Mouse (Mus musculus): ENCODE measurements around the gene Zfp385a. TPM values are rescaled to one million over a fixed set of nuclear protein-coding genes. Genes with fewer than 3 reads are reported as not detected.

The Zfp385a gene
- total and polyA plus RNA-seq, 2 experiments from 2014 or later, result 13.0 to 21.3 TPM

DNA sequence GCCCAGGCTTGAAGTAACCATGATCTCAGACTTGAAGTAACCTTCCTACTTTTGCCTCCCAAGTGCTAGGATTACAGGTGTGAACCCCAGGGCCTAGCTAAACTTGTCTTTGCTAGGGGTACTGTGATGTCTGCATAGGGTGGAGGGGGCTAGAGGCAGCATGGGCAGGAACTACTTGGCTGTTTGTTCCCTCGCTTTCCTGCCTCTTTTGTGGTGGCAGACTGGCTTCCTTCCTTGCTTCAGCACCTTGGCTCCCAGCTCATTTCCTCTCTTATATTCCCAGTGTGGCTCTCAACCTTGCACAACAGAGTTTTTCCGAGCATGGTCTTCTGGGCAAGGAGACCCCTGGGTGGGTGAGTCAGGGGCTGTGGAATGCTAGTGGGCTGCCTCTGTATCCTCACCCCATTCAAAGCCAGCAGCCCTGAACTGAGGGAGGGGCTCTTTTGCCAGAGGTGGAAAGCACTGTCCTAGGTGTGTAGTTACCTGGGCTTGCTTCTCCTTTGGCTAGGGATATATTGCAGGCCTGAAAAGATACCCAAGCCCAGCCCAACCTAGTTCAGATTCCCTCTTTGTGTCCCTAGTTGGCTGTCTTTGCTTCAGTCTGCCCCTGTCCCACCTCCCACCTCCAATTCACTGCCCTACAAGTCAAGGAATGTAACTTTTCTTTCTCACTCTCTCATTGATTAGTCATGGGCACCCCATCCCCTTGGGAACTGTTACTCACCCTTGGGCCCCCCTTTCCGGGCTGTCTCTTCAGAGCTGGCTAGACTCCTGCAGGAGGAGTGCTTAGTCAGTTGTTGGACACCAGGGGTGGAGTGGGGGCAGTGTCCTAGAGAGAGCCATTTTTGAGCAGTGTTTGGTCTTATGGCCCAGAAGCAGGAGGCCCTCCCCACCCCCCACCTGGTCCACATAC is 38.1 kb upstream of the Zfp385a start:
- H3K36me3 ChIP-seq (ENCODE audit: insufficient read depth), result no peaks in the 10 kb centered on the region
- H3K9ac ChIP-seq, result no peak overlapping the region
- WGBS, result 78% methylated on average over 3 of the region's 3 CpGs
- ATAC-seq (no peak), DNase-seq (no peak)
- no peak overlapping the region for H3K4me2 ChIP-seq (ENCODE audit: low read depth)
- H3K27me3 ChIP-seq (ENCODE audit: insufficient read depth, low read length), result no peaks in the 10 kb centered on the region
- H3K4me3 ChIP-seq (ENCODE audit: low read depth, low read length), result no peak overlapping the region
- no peaks in the 10 kb centered on the region for H3K9me3 ChIP-seq (ENCODE audit: low read length)
- no peaks in the 10 kb centered on the region for H3K4me1 ChIP-seq (ENCODE audit: insufficient read depth)
- H3K27ac ChIP-seq (ENCODE audit: low read depth, low read length), result no peak overlapping the region
- TF ChIP-seq CTCF (IDR thresholded peaks at IDR 0.05; ENCODE audit: low read depth), result no peak

DNA sequence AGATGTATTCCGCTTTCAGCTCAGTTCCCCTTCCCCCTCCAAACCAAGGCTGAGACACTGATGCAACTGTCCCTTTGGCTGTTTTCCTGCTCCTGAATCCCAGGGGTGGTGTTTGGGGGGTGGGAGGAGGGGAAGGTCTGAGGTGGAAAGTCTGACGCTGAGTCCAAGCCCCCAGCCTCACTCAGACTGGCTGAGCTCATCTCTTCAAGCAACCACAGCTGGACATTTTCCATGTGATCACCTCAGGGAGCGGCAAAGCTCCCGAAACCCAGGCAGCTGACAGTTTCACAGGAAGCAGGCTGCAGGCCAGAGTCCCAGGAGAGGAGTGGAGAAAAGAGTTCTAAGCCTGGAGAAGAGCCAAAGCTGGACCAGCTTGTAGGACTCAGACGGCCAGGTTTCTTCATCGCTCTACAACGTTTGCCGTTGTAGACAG is 37.0 kb upstream of the Zfp385a start:
- no peak overlapping the region for H3K4me2 ChIP-seq (ENCODE audit: low read depth)
- ATAC-seq (no peak), DNase-seq (no peak)
- 71% methylated on average over 8 of the region's 8 CpGs for WGBS
- no peak overlapping the region for H3K27ac ChIP-seq (ENCODE audit: low read depth, low read length)
- H3K4me3 ChIP-seq (ENCODE audit: low read depth, low read length), result no peak overlapping the region
- no peaks in the 10 kb centered on the region for H3K4me1 ChIP-seq (ENCODE audit: insufficient read depth)
- H3K27me3 ChIP-seq (ENCODE audit: insufficient read depth, low read length), result no peaks in the 10 kb centered on the region
- TF ChIP-seq CTCF (IDR thresholded peaks at IDR 0.05; ENCODE audit: low read depth), result no peak
- H3K9me3 ChIP-seq (ENCODE audit: low read length), result no peaks in the 10 kb centered on the region
- H3K9ac ChIP-seq, result no peak overlapping the region
- H3K36me3 ChIP-seq (ENCODE audit: insufficient read depth), result no peaks in the 10 kb centered on the region

DNA sequence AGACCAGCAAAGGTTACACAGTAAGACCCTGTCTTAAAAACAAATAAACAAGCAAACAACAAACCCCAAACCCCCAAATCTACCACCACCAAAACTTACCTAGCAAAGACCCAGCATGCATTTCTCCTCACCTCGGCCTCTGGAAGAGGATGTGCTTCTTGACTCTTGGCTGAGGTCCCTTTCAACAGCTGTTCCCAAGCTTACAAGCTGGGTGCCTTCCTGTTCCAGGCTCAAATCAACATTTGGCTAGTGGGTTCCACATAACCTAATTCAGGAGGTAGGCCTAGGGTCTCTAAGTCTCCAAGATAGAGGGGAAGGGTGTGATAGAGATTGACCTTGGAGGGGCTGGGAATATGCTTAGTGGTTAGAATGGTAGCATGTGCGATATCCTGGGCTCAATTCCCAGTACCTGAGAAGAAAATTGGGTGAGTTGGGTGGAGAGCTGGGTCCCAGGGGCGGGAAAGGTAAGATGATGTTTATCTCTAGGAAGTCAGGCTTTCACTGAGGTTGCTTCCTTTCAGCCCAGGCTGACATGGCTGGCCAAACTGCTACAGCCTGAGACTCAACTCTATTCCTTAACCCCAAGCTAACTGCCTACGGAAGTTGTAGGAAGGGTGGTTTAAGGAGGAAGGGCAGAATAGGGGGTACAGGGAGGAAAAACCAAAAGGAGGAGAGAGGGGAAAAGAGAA is 35.4 kb upstream of the Zfp385a start:
- H3K36me3 ChIP-seq (ENCODE audit: insufficient read depth), result no peaks in the 10 kb centered on the region
- no peak overlapping the region for H3K27ac ChIP-seq (ENCODE audit: low read depth, low read length)
- no peaks in the 10 kb centered on the region for H3K27me3 ChIP-seq (ENCODE audit: insufficient read depth, low read length)
- H3K4me3 ChIP-seq (ENCODE audit: low read depth, low read length), result no peak overlapping the region
- TF ChIP-seq CTCF (IDR thresholded peaks at IDR 0.05; ENCODE audit: low read depth), result no peak
- ATAC-seq, result no peak
- no peak overlapping the region for H3K9ac ChIP-seq
- DNase-seq, result no peak
- no peak overlapping the region for H3K4me2 ChIP-seq (ENCODE audit: low read depth)
- H3K4me1 ChIP-seq (ENCODE audit: insufficient read depth), result no peaks in the 10 kb centered on the region
- no peaks in the 10 kb centered on the region for H3K9me3 ChIP-seq (ENCODE audit: low read length)
- 86% methylated on average over 4 of the region's 4 CpGs for WGBS

DNA sequence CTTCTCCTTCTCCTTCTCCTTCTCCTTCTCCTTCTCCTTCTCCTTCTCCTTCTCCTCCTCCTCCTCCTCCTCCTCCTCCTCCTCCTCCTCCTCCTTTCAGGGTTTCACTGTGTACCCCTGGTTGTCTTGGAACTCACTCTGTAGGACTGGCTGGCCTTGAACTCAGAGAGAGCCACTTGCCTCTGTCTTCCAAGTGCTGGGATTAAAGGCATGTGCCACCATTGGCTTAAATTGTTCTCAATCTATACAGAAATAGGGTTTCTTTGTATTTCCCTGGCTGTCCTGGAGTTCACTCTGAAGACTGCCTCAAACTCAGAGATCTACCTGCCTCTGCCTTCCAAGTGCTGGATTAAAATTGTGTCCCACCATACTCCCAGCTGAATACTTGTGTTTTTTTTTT is 32.6 kb upstream of the Zfp385a start:
- Histone ChIP-seq H3K4me2 (ENCODE audit: low read depth) (no peak overlapping the region), H3K9ac (no peak overlapping the region), H3K4me3 (ENCODE audit: low read depth, low read length) (no peak overlapping the region), H3K27me3 (ENCODE audit: insufficient read depth, low read length) (0 out of 2 replicates have a peak, but pooled peaks cover 4% of the 10 kb centered on the region), H3K9me3 (ENCODE audit: low read length) (no peaks in the 10 kb centered on the region), H3K4me1 (ENCODE audit: insufficient read depth) (no peaks in the 10 kb centered on the region), H3K27ac (ENCODE audit: low read depth, low read length) (no peak overlapping the region), H3K36me3 (ENCODE audit: insufficient read depth) (no peaks in the 10 kb centered on the region)
- DNase-seq (no peak), ATAC-seq (no peak)
- no peak for TF ChIP-seq CTCF (IDR thresholded peaks at IDR 0.05; ENCODE audit: low read depth)

DNA sequence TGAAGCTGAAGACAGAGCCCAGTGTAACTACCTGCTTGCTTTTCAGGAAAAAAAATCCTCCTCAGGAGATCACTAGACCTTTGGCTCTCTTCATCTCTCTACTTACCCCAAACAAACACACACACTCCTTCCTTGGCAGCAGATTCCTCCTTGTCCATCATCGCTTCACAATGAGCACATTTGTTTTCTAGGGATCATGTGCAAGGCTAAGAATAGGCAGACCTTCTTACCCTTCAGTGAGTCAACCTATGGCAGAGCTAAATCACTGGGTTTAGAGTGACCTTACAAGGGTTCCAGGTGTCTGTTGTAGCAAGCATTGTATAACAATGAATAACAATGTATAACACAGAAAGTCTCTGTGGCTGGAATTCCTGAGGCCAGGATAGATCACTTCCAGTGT is 31.8 kb upstream of the Zfp385a start:
- no peak for TF ChIP-seq CTCF (IDR thresholded peaks at IDR 0.05; ENCODE audit: low read depth)
- H3K9me3 ChIP-seq (ENCODE audit: low read length), result no peaks in the 10 kb centered on the region
- H3K9ac ChIP-seq, result no peak overlapping the region
- H3K36me3 ChIP-seq (ENCODE audit: insufficient read depth), result no peaks in the 10 kb centered on the region
- H3K27me3 ChIP-seq (ENCODE audit: insufficient read depth, low read length), result 0 out of 2 replicates have a peak, but pooled peaks cover 4% of the 10 kb centered on the region
- 87% methylated on average over 1 of the region's 1 CpGs for WGBS
- no peak overlapping the region for H3K27ac ChIP-seq (ENCODE audit: low read depth, low read length)
- DNase-seq, result no peak
- no peak for ATAC-seq
- H3K4me2 ChIP-seq (ENCODE audit: low read depth), result no peak overlapping the region
- no peaks in the 10 kb centered on the region for H3K4me1 ChIP-seq (ENCODE audit: insufficient read depth)
- H3K4me3 ChIP-seq (ENCODE audit: low read depth, low read length), result no peak overlapping the region

DNA sequence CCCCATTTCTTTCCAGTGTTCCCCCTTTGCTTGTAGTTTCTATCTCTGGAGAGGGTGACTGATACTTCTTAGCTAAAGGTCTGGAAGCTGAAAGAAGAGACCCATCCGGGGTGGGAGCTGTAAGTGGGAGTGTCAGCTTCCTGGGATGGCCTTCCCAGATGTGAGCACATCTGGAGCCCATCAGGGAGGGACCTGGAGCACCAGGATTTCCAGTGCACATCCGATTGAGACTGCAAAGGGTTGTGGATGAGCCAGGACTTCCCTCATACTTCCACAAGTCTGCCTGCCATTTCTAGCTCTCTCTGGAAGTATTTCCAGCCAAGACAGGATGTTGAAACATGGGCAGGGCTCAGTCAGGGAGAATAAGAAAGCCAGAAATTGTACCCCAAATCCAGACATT is 31.3 kb upstream of the Zfp385a start:
- Histone ChIP-seq H3K9me3 (ENCODE audit: low read length) (no peaks in the 10 kb centered on the region), H3K27me3 (ENCODE audit: insufficient read depth, low read length) (0 out of 2 replicates have a peak, but pooled peaks cover 4% of the 10 kb centered on the region), H3K9ac (no peak overlapping the region), H3K27ac (ENCODE audit: low read depth, low read length) (no peak overlapping the region), H3K4me3 (ENCODE audit: low read depth, low read length) (no peak overlapping the region), H3K4me2 (ENCODE audit: low read depth) (no peak overlapping the region), H3K36me3 (ENCODE audit: insufficient read depth) (no peaks in the 10 kb centered on the region), H3K4me1 (ENCODE audit: insufficient read depth) (peaks cover 5% of the 10 kb centered on the region; the same call in 1 of the 2 replicates)
- ATAC-seq (no peak), DNase-seq (no peak)
- 43% methylated on average over 2 of the region's 2 CpGs for WGBS
- no peak for TF ChIP-seq CTCF (IDR thresholded peaks at IDR 0.05; ENCODE audit: low read depth)

DNA sequence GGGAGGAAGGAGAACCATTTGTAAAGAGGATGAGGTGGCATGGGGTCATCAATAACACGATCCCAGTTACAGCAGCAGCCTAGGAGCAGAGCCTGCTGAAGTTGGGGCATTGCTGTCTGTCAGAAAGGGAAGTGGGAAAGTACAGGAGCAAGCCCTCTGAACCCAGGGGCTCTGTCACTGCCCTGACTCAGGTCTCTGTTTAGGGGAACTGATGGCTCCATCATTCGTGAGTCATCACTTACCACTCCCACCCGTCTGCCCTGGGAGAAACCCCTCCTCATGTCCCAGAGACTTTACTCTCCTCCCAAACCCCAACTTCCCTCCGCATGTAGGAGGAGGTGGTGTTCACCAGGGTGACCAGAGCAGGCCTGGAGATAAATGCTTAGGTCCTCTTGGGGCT is 30.6 kb upstream of the Zfp385a start:
- Histone ChIP-seq H3K27ac (ENCODE audit: low read depth, low read length) (no peak overlapping the region), H3K36me3 (ENCODE audit: insufficient read depth) (no peaks in the 10 kb centered on the region), H3K9me3 (ENCODE audit: low read length) (no peaks in the 10 kb centered on the region), H3K9ac (no peak overlapping the region), H3K27me3 (ENCODE audit: insufficient read depth, low read length) (0 out of 2 replicates have a peak, but pooled peaks cover 4% of the 10 kb centered on the region), H3K4me2 (ENCODE audit: low read depth) (no peak overlapping the region), H3K4me3 (ENCODE audit: low read depth, low read length) (no peak overlapping the region), H3K4me1 (ENCODE audit: insufficient read depth) (peaks cover 11% of the 10 kb centered on the region)
- no peak for TF ChIP-seq CTCF (IDR thresholded peaks at IDR 0.05; ENCODE audit: low read depth)
- ATAC-seq (no peak), DNase-seq (no peak)
- WGBS, result 72% methylated on average over 4 of the region's 4 CpGs

Measured in forebrain, postnatal 0 days (tissue).